Mouse (Mus musculus): ENCODE results near the gene Cdk17. TPM values are rescaled to one million over a fixed set of nuclear protein-coding genes. Genes with fewer than 3 reads are reported as not detected.

Gene Cdk17
- total RNA-seq, 2 experiments from 2014 or later = 14.3 to 16.8 TPM

GRCm38 (mm10) chr10:93306367-93306766 lies 145.7 kb downstream of the Cdk17 start:
- intact Hi-C loops (cut with DNase I) = no loop called here
- no peak for DNase-seq

- peak; percentile 62 to 64 for DNase-seq
- intact Hi-C loops (cut with DNase I) = loop anchor here (1.0 to 2.0 kb wide), 2 partner anchors 15 to 27 kb away; no protein-coding TSS in a partner anchor
Observed at GRCm38 (mm10) chr10:93309131-93309933, 148.7 kb downstream of the Cdk17 start.

GRCm38 (mm10) chr10:93309934-93310621 lies 149.4 kb downstream of the Cdk17 start:
- peak; percentile 57 to 73 for DNase-seq
- intact Hi-C loops (cut with DNase I) = loop anchor here (1.0 to 2.0 kb wide), 2 partner anchors 15 to 26 kb away; no protein-coding TSS in a partner anchor

GRCm38 (mm10) chr10:93310721-93311411 lies 150.2 kb downstream of the Cdk17 start, which contains the start of gene Elk3:
Gene Elk3, minus strand, starts transcription at chr10:93311135.
- DNase-seq = peak; percentile 67 to 76
- intact Hi-C loops (cut with DNase I) = no loop called here

- intact Hi-C loops (cut with DNase I) = no loop called here
- no peak for DNase-seq
Observed at GRCm38 (mm10) chr10:93311576-93311975, 150.9 kb downstream of the Cdk17 start.

Small RNA genes within 50 kb of the gene (microRNA-seq; reads per million reads assigned to microRNA genes)
- 0 reads per million in 2 experiments for gene Mir1931 (ENCODE audit: borderline number of aligned reads in 2 of 2)

Other genes starting within 250 kb of the Cdk17 start
- gene Cfap54, start 79.3 kb upstream of the Cdk17 start, total RNA-seq (2021) = under 1 TPM; 0.50 to 0.79 TPM
- gene Elk3, start 150.3 kb downstream of the Cdk17 start, total RNA-seq (2021) = 10 to 100 TPM; 42.0 to 53.5 TPM

Measured in heart, postnatal 36 days (tissue).